Mouse (Mus musculus) adrenal gland (tissue): ENCODE data around the gene Kif28.

Experiments
- intact Hi-C: fragments of 180-260 bp; cut with DNase I; formaldehyde crosslinking; loops from one replicate; pipeline ENCODE4 v1.15.1; 2025

Gene Kif28

GRCm38 (mm10) chr1:179648678-179649077, 96.4 kb downstream of the Kif28 start:
- intact Hi-C loops, result loop anchor here (10.0 kb wide), 1 partner anchor 86 kb away; no protein-coding TSS in a partner anchor

GRCm38 (mm10) chr1:179645980-179646268, 99.1 kb downstream of the Kif28 start:
- intact Hi-C loops, result loop anchor here (10.0 kb wide), 1 partner anchor 89 kb away; no protein-coding TSS in a partner anchor
